Mouse (Mus musculus) neural tube, embryonic 11.5 days (tissue): Measurements from ENCODE around the gene Bean1. TPM values are rescaled to one million over a fixed set of nuclear protein-coding genes. Genes with fewer than 3 reads are reported as not detected.

Source experiments
- ATAC-seq: fragments of 200-750 bp; cut with Nextera tagmentation; 2 replicates; pipeline ENCODE4 v1.8.0; 2017; ENCODE audit warnings: moderate number of reproducible peaks, mild to moderate bottlenecking, moderate TSS enrichment, moderate library complexity; ENCODE audit not compliant: insufficient read depth, low FRiP score, low TSS enrichment
- DNase-seq: peaks from one replicate; pipeline ENCODE4 v3.0.0-alpha.2; 2015; ENCODE audit warnings: low spot score
- H3K27ac ChIP-seq: fragments of 300-500 bp; sonication (generic); 2 replicates; pipeline ENCODE4 v1.5.1; 2014; ENCODE audit warnings: low read depth, mild to moderate bottlenecking, low read length
- H3K27me3 ChIP-seq: fragments of 300-500 bp; sonication (generic); 2 replicates; pipeline ENCODE4 v1.6.1; 2014; ENCODE audit warnings: mild to moderate bottlenecking, low read length, mixed read lengths; ENCODE audit not compliant: control insufficient read depth, insufficient read depth
- H3K36me3 ChIP-seq: fragments of 300-500 bp; sonication (generic); 2 replicates; pipeline ENCODE4 v1.6.1; 2014; ENCODE audit warnings: mild to moderate bottlenecking, low read length, moderate library complexity, mixed read lengths; ENCODE audit not compliant: control insufficient read depth, insufficient read depth
- H3K4me1 ChIP-seq: fragments of 300-500 bp; sonication (generic); 2 replicates; pipeline ENCODE4 v1.6.1; 2014; ENCODE audit warnings: low read length, mixed read lengths; ENCODE audit not compliant: control insufficient read depth, insufficient read depth
- H3K4me2 ChIP-seq: fragments of 300-500 bp; sonication (generic); 2 replicates; pipeline ENCODE4 v1.6.1; 2014; ENCODE audit warnings: low read depth, mild to moderate bottlenecking, moderate library complexity
- H3K4me3 ChIP-seq: fragments of 300-500 bp; sonication (generic); 2 replicates; pipeline ENCODE4 v1.5.1; 2014; ENCODE audit warnings: low read depth, low read length
- H3K9ac ChIP-seq: fragments of 300-500 bp; sonication (generic); 2 replicates; pipeline ENCODE4 v1.6.1; 2014; ENCODE audit warnings: mild to moderate bottlenecking, low read length
- H3K9me3 ChIP-seq: fragments of 300-500 bp; sonication (generic); 2 replicates; pipeline ENCODE4 v1.6.1; 2016; ENCODE audit warnings: low read length; ENCODE audit not compliant: control insufficient read depth
- WGBS: fragments of 180-500 bp; shearing (Covaris S2); extraction: QIAGEN DNeasy Blood & Tissue Kit; methylation state at CpG from one replicate; pipeline ENCODE4 v1.1.7; 2014; 5-methylcytosine and 5-hydroxymethylcytosine counted together
- polyA plus RNA-seq: library from polyadenylated mRNA; unstranded; fragments of >200 nt; fragmentation: Nextera tagmentation; extraction: Ambion mirVana; gene quantifications from 2 replicates; pipeline ENCODE4 v1.2.1, GENCODE M21; 2014

The Bean1 gene
- polyA plus RNA-seq, 1 experiment from 2014 or later = 1.7 TPM

DNA sequence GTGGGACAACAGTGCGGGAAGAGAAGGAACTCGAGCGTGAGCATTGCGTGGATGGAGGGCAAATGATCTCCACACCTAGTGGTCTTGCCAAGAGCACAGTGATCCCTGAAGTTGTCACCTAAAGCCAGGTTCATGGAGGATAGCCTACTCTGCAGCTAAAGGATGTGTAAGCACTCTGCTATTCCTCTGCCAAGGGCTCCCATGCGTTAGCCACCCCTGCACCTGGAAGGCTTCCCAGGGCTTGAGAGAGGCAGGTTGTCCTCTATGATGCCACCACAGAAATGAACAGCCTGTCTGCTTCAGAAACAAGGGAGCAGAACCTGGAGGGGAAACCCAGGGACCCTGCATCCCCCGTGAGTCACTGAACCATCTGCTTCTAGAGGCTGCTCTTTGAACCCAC is 17.4 kb downstream of the Bean1 start:
- H3K4me1 ChIP-seq = peaks cover 3% of the 10 kb centered on the region

DNA sequence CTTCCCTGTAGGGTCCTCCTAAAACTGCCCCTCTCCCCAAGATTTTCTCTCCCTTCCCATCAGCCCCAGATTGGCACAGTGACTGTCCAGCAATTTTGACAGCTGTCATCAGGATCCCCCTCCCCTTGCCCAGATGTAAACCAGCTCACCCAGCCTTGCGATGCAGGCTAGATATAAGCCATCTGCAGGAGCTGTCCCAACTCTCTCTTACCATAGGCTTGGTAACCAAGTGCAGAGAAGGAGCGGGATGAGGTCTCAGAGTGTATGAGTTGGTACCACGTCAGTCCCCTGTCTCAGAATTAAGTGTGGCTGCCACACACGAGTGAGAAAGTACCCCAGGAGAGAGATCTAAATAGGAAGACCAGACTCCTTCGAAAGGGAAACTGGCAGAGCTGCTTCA is 18.2 kb downstream of the Bean1 start:
- Histone ChIP-seq H3K4me2 (no peak overlapping the region), H3K4me1 (peaks cover 3% of the 10 kb centered on the region), H3K4me3 (no peak overlapping the region), H3K27me3 (no peaks in the 10 kb centered on the region), H3K9me3 (no peaks in the 10 kb centered on the region), H3K9ac (no peak overlapping the region), H3K27ac (no peak overlapping the region), H3K36me3 (no peaks in the 10 kb centered on the region)
- ATAC-seq = no peak
- no peak for DNase-seq
- 78% methylated on average over 5 of the region's 5 CpGs for WGBS

More for the DNA sequence above, 17.4 kb downstream of the Bean1 start:
- H3K4me2 ChIP-seq = no peak overlapping the region
- no peaks in the 10 kb centered on the region for H3K9me3 ChIP-seq
- no peak overlapping the region for H3K27ac ChIP-seq
- no peak overlapping the region for H3K9ac ChIP-seq
- ATAC-seq (no peak), DNase-seq (no peak)
- H3K4me3 ChIP-seq = no peak overlapping the region
- no peaks in the 10 kb centered on the region for H3K27me3 ChIP-seq
- no peaks in the 10 kb centered on the region for H3K36me3 ChIP-seq
- WGBS = 87% methylated on average over 6 of the region's 6 CpGs

DNA sequence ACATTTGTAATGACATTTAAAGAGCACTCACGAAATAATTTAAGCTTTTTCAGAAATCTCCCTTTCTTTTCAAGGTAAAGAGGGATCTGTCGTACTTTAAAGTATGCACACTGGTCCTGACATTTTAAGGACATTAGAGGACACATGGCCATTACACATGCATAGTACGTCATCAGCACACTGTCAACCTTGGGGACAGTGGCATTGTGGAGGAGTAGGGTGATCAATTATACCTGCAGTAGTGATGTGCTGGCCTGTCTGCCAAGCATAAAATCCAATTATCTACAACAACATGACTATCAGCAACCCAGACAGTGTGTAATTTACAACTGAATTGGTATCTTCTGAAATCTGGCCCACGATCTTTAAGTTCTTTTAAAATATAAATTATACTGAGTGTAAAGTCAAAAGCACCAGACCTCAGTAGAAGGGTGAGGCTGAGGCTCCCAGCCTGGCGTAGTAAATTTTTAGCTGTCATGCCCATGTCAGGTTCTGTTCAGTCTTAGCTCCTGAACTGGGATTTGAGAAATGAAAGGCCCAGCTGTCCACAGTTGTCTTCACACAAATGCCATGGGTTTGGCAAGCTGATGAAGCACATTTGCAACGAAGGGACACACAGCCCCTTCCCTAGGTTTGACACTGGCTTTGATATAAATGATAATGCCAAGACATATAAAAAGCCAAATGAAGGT is 20.7 kb downstream of the Bean1 start:
- H3K4me2 ChIP-seq = no peak overlapping the region
- DNase-seq = no peak
- peak overlapping the region; percentile 56; the same call in 1 of the 2 replicates for H3K27ac ChIP-seq
- no peaks in the 10 kb centered on the region for H3K27me3 ChIP-seq
- H3K9ac ChIP-seq = no peak overlapping the region
- H3K4me1 ChIP-seq = peaks cover 3% of the 10 kb centered on the region
- ATAC-seq = no peak
- no peak overlapping the region for H3K4me3 ChIP-seq
- 59% methylated on average over 6 of the region's 6 CpGs for WGBS
- H3K9me3 ChIP-seq = no peaks in the 10 kb centered on the region
- no peaks in the 10 kb centered on the region for H3K36me3 ChIP-seq

DNA sequence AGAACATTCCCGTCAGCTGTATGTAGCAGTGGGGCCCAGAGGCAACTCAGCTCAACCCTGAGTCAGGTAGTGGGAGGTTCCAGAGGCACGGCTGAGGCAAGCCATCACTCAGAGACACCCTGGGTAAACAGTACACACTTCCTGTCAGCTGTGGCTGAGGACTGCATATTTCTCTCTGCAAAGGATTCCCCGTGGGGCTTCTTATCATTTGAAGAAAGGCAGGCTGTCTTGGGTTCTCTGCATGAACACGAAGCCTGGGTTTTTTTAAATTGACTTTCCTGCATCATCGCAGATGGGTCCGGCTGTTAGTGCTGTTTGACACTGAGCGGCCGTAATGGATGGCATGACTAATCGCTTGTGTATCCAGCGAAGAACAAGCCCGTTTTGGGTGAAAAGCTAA is 21.3 kb downstream of the Bean1 start:
- Histone ChIP-seq H3K9ac (no peak overlapping the region), H3K9me3 (no peaks in the 10 kb centered on the region), H3K4me2 (no peak overlapping the region), H3K4me1 (peaks cover 3% of the 10 kb centered on the region), H3K4me3 (no peak overlapping the region), H3K27ac (peak overlapping the region; percentile 56; the same call in 1 of the 2 replicates), H3K36me3 (no peaks in the 10 kb centered on the region), H3K27me3 (no peaks in the 10 kb centered on the region)
- ATAC-seq (peak; percentile 81), DNase-seq (peak; percentile 67)
- 19% methylated on average over 11 of the region's 11 CpGs for WGBS

DNA sequence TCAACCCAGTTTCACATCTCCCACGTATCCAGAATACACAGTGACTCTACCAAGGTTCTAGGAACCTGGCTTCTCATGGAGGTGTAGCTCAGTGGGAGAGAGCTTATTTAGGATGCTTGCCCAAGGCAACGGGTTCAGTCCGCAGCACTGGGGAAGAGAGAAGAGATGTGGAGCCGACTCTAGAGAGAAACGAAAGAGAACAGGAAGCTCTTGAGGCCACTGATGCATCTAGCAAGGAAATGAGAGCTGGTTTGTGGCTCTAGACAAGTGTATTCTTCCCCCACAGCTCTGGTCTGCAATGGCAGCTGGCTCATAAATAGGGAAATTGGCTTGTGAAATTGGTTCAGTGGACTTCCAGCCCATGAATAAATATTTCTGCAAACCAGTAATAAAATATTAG is 29.6 kb downstream of the Bean1 start:
- ATAC-seq (no peak), DNase-seq (no peak)
- Histone ChIP-seq H3K4me3 (no peak overlapping the region), H3K4me2 (no peak overlapping the region), H3K9ac (no peak overlapping the region), H3K36me3 (no peaks in the 10 kb centered on the region), H3K4me1 (no peaks in the 10 kb centered on the region), H3K27me3 (no peaks in the 10 kb centered on the region), H3K9me3 (no peaks in the 10 kb centered on the region), H3K27ac (no peak overlapping the region)
- 80% methylated on average over 5 of the region's 5 CpGs for WGBS

DNA sequence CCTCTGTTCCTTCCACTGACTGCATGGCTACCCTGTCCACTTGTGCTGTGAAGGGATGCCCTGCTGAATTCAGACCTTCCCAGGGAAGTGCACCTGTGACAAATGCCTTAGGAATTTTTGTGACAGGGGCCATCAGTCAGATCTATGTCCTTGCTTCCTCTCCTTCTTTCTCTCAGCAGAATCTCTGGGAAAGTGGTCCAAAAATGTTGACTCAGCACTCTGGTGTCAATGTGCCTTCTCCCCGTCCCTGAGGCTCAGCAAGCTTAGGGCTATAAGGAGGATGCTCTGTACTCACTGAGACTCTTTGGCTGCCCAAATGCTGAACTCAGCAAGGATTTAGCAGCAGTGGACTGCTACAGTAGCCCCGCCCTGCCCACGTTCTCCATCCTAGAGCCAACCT is 31.4 kb downstream of the Bean1 start:
- Histone ChIP-seq H3K27me3 (no peaks in the 10 kb centered on the region), H3K4me3 (no peak overlapping the region), H3K4me2 (no peak overlapping the region), H3K9ac (no peak overlapping the region), H3K27ac (no peak overlapping the region), H3K4me1 (no peaks in the 10 kb centered on the region), H3K9me3 (no peaks in the 10 kb centered on the region), H3K36me3 (no peaks in the 10 kb centered on the region)
- ATAC-seq (no peak), DNase-seq (no peak)
- 87% methylated on average over 3 of the region's 3 CpGs for WGBS

DNA sequence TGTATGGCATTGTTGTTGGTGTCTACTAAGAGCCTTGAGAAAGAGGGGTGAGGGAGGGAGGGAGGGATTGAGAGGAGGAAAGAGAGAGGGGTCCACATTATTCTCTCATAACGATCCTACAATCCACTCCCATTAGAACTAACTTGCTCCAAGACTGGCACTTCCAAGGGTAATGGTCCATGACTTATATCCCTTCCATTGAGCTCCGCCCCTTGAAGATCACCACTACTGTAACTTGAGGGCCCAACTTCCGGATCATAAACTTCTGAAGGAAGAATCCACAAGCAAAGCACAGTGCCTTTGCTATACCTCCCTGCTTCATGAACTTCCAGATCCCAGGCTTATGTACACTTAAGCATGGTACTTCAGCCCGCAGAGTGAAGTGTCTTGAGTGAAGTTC is 32.1 kb downstream of the Bean1 start:
- H3K4me3 ChIP-seq = no peak overlapping the region
- no peaks in the 10 kb centered on the region for H3K4me1 ChIP-seq
- H3K9me3 ChIP-seq = no peaks in the 10 kb centered on the region
- H3K27me3 ChIP-seq = no peaks in the 10 kb centered on the region
- H3K4me2 ChIP-seq = no peak overlapping the region
- H3K36me3 ChIP-seq = no peaks in the 10 kb centered on the region
- 84% methylated on average over 4 of the region's 4 CpGs for WGBS
- DNase-seq (no peak), ATAC-seq (no peak)
- no peak overlapping the region for H3K27ac ChIP-seq
- no peak overlapping the region for H3K9ac ChIP-seq

DNA sequence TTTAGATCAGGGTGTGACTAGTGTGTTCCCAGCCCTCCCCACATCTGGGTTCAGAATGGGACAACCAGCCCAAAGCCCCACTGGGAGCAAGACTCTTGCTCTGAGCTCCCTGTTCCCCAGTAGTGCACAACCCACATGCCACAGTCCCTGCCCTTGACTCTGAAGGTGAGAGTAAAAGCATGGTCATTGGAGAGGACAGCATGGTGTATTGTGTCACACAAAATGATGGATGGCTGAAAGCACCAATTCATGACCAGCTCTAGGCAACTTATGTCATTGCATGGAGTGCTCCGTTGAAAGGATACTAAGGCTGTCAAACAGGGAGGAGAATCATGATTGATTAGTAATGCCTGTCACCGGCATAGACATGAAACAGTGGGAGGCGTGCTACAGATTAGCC is 35.0 kb downstream of the Bean1 start:
- 62% methylated on average over 3 of the region's 3 CpGs for WGBS
- Histone ChIP-seq H3K4me2 (no peak overlapping the region), H3K36me3 (no peaks in the 10 kb centered on the region), H3K9me3 (no peaks in the 10 kb centered on the region), H3K9ac (no peak overlapping the region), H3K27me3 (no peaks in the 10 kb centered on the region), H3K4me3 (no peak overlapping the region), H3K4me1 (no peaks in the 10 kb centered on the region), H3K27ac (no peak overlapping the region)
- ATAC-seq (no peak), DNase-seq (no peak)

DNA sequence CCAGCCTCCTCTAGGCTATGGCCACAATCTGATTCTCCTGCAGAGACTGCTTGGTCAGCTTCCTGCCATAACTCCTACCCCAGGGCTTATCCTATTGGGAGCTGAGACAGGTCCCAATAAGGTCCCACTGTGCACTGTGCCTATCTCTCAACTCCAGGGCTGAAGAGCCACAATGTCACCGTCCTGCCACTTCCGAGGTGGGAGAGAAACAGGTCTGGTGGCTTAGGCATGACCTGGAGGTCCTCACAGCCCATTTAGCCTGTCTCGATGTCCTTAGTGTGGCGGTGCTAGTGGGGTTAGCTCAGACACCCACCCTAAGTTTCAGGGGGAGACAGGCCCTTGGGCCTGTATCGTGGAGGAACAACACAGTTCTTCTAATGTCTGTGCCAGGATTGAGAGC is 47.4 kb downstream of the Bean1 start:
- Histone ChIP-seq H3K27ac (no peak overlapping the region), H3K9ac (no peak overlapping the region), H3K4me1 (no peaks in the 10 kb centered on the region), H3K9me3 (no peaks in the 10 kb centered on the region), H3K27me3 (no peaks in the 10 kb centered on the region), H3K4me2 (no peak overlapping the region), H3K4me3 (no peak overlapping the region), H3K36me3 (no peaks in the 10 kb centered on the region)
- no peak for ATAC-seq
- DNase-seq = no peak
- WGBS = 89% methylated on average over 5 of the region's 5 CpGs
